Mouse (Mus musculus): ENCODE results near the gene Etnk2. TPM values are rescaled to one million over a fixed set of nuclear protein-coding genes. Genes with fewer than 3 reads are reported as not detected.

The Etnk2 gene
- total and polyA plus RNA-seq, 3 experiments: 6.2 to 13.5 (median 8.2) TPM

GRCm38 (mm10) chr1:133417113-133417512 lies 53.7 kb downstream of the Etnk2 start:
- no peak for DNase-seq

- peak; percentile 32 for DNase-seq
Observed at GRCm38 (mm10) chr1:133417539-133417938, 54.2 kb downstream of the Etnk2 start.

- DNase-seq: peak; percentile 93
Observed at GRCm38 (mm10) chr1:133418164-133418800, 54.9 kb downstream of the Etnk2 start.

GRCm38 (mm10) chr1:133419178-133419834 lies 55.9 kb downstream of the Etnk2 start:
- DNase-seq: no peak

GRCm38 (mm10) chr1:133420491-133420890 lies 57.1 kb downstream of the Etnk2 start:
- no peak for DNase-seq

- no peak for DNase-seq
Observed at GRCm38 (mm10) chr1:133421061-133421460, 57.7 kb downstream of the Etnk2 start.

- DNase-seq: no peak
Observed at GRCm38 (mm10) chr1:133421975-133422570, 58.7 kb downstream of the Etnk2 start.

- peak; percentile 56 for DNase-seq
Observed at GRCm38 (mm10) chr1:133422615-133423161, 59.3 kb downstream of the Etnk2 start.

GRCm38 (mm10) chr1:133423166-133423542 lies 59.8 kb downstream of the Etnk2 start:
- no peak for DNase-seq

GRCm38 (mm10) chr1:133423543-133424480 lies 60.4 kb downstream of the Etnk2 start, which contains the start of gene Sox13:
Sox13 (minus strand) TSS chr1:133424377.
- peak; percentile 89 for DNase-seq

- no peak for DNase-seq
Observed at GRCm38 (mm10) chr1:133424547-133425140, 61.3 kb downstream of the Etnk2 start.

Other genes starting within 250 kb of the Etnk2 start
- 10 to 100 TPM; 89.6 to 90.2 TPM for gene Ppp1r15b, start 232.4 kb upstream of the Etnk2 start, total RNA-seq (2021)
- 34.1 and 40.4 TPM in 2 replicates for gene Ppp1r15b, start 232.4 kb upstream of the Etnk2 start, polyA plus RNA-seq (2012; rRNA removed)
- 10 to 100 TPM; 10.3 to 22.6 TPM for gene Plekha6, start 199.4 kb upstream of the Etnk2 start, total RNA-seq (2021)
- 16.9 and 22.5 TPM in 2 replicates for gene Plekha6, start 199.4 kb upstream of the Etnk2 start, polyA plus RNA-seq (2012; rRNA removed)
- under 1 TPM in 1 of 2 experiments, not detected in 1; 0.69 TPM for gene Golt1a, start 53.8 kb upstream of the Etnk2 start, total RNA-seq (2021)
- gene Golt1a, start 53.8 kb upstream of the Etnk2 start, polyA plus RNA-seq (2012; rRNA removed): not detected in 2 replicates
- not detected for gene Kiss1, start 41.7 kb upstream of the Etnk2 start, total RNA-seq (2021)
- not detected in 2 replicates for gene Kiss1, start 41.7 kb upstream of the Etnk2 start, polyA plus RNA-seq (2012; rRNA removed)
- 1 to 10 TPM; 5.5 to 9.2 TPM for gene Ren1, start 13.1 kb upstream of the Etnk2 start, total RNA-seq (2021)
- gene Ren1, start 13.1 kb upstream of the Etnk2 start, polyA plus RNA-seq (2012; rRNA removed): 4.4 and 6.0 TPM in 2 replicates
- 10 to 100 TPM; 14.5 to 18.0 TPM for gene Sox13, start 60.8 kb downstream of the Etnk2 start, total RNA-seq (2021)
- gene Sox13, start 60.8 kb downstream of the Etnk2 start, polyA plus RNA-seq (2012; rRNA removed): 24.1 and 26.2 TPM in 2 replicates
- 100 to 1,000 TPM in 1 of 2 experiments, 10 to 100 TPM in 1; 78.9 to 116 TPM for gene Snrpe, start 246.7 kb downstream of the Etnk2 start, total RNA-seq (2021)
- gene Snrpe, start 246.7 kb downstream of the Etnk2 start, polyA plus RNA-seq (2012; rRNA removed): 2.1 and 2.3 TPM in 2 replicates

Data from adrenal gland, adult 2 months (tissue).